Mouse (Mus musculus) lung, postnatal 4 days (tissue): ENCODE data around the gene Slc4a1.

ENCODE experiments used
- DNase-seq, 2 experiments: peaks; one replicate each; pipeline ENCODE4 v3.0.0; 2021

Slc4a1 gene

DNA sequence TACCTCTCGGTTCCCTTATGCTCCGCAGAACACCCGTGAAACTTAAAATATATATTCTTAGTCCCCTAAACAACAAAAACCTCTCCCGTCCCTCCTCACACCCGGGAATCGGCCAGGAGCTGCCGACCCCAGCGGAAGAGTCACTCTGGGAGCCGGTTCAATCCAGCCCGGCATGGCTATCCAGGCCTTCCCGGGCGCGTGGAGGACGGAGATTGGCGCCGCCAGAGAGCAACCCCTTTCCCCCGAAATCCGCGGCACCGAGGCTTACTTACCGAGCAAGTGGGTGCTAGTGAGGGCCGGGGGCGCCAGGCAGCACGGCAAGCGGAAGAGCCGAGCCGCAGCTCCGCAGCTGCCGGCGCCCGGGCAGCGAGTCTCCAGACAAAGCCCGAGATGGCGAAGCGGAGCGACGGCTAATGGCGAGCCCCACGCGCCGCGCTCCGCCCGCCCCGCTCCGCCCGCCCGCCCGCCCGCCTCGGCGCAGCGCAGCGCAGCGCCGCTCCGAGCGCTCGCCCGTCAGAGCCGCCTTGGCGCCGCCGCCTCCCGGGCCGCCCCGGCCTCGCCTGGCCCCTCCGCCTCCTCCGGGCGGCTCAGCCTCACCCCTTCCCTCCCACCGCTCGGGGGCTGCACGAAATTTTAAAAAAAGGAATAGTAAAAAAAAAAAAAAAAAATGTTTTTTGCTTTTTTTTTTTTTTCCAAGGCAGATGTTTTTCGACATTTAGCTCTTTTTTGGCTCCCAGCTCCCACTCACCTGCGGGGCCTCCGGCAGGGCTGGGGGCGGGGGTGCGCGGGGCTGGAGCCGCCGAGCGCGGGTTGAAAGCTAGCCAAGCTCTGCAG, 47.2 kb downstream of the Slc4a1 start:
- peak; percentile 70 to 76 for DNase-seq

DNA sequence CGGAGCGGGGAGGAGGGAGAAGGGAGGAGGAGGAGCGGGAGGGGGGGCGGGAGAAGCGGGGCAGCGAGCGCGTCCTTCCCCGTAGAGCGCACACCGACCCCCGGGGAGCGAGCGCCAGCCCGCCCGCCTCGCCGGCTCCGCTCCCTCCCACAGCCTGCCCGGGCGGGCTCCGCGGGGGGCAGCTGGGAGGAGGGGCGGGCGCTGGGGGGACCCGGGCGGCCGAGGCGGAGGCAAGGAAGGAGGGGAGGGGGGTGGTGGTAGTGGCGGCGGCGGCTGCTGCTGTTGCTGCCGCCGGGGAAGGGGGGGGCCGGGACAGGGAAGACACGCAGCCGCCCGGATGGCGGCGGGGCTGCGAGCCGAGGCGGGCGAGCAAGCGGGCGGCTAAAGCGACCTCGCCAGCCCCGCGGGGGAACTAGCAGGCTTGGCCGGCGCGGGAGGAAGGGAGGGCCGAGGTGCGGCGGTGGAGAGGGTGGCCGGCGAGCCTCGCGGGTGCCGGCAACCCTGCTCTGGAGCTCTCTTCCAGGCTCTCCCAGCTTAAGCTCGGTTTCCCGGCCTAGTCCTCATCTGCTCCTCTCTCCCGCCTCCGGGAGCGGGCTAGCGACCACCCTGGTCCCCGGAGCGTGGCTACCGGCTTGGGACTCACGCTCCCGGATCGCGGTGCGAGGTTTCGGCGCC, 48.0 kb downstream of the Slc4a1 start:
- peak; percentile 84 to 90 for DNase-seq

DNA sequence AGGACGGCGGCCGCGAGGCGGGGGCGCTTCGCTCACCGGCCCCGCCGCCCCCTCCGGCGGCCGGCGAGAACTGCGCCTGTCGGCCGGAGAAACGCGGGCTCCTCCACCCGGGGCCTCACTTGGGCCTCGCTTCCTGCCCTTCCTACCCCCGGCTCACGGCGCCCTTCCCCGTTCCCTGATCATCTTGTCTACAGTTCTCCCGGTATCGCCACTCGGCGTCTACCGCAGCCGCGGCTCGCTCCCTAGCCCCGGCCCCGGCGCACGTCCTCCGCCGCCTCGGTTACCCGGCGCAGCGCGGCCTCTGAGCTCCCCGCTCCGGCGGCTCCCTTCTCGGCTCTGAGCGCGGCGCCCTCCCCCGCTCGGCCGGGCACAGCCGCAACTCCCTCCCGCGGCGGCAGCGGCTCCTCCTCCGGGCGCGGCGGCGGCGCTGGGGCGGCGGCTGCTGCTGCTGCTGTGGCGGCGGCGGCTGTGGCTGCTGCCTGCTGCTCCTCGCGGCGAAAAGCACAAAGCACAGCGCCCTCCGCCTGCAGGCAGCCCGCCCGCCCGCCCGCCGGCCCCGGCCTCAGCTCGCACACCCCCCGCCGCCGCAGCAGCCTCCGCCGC, 48.6 kb downstream of the Slc4a1 start:
- peak; percentile 81 to 86 for DNase-seq

DNA sequence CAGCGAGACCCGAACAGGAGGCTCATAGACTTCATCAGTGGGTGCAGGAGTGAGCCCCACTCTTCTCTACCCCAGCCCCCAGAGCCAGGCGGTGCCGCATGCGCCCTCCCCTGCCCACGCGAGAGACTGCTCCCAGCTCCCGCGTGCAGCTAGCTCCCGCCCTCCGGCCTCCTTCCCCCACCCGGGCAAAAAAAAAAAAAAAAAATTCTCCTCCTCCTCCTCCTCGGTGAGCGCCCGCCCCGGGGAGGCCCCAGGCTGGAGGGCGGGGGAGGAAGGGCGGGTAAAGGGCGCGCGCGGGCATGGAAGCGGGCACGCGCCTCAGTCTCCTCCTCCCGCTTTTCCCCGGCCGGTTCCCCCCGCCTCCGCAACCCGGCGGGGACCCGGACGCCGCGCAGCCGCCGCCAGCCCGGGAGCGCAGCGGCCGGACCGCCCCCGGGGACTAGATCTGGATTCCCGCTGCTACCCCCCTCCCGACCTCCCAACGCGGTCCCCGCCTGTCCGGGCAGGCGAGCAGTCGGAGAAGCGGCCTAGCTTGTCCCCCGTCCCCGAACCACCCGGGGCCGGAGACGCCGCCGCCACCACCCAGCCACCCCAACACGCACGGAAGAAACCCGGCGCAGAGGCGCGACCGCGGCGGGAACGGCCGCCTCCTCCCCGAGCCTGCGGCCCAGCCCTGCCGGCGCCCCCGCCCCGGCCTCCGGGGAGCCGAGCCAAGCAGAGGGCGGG, 49.3 kb downstream of the Slc4a1 start:
- peak; percentile 93 to 95 for DNase-seq

DNA sequence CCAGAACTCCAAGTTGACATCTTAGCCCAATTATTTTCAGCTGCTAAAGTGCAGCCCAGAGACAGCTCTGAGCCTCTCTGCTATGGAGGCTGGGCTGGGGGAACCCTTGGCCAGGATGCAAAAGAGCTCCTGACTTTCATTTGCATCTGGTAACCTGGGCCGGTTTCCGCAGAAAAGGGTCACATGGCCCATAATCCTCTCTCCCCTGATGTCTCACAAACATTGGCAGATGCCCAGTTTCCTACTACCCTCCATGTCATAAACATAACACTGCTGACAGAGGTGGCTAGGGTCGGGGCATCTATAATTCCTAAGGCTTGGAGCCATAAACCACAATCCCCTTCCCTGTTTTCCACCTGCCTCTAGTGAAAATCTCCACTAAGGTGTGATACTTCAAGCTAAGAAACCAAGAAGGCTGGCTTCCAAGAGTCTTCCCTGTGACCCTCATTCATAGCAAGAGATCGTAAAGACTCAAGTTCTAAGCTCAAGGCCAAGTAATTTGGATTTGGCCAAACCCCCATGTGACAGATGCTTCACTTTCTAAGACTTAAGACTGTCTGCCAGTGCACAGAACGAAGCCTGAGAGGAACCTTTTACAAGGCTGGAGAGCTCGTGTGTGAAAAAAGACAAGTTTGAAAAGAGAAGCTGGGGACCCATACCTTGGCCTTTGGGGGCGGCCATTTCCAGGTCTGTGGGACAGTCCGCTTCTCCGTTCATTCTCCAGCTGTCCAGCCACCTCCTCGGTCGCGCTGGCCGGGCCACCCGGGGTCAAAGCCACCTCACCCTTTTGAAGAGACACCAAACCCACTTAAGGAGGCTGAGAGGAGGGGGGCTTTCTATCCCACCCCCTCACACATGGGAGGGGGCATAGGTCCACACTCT, 50.1 kb downstream of the Slc4a1 start:
- DNase-seq = peak in 1 of 2 experiments; percentile 30

DNA sequence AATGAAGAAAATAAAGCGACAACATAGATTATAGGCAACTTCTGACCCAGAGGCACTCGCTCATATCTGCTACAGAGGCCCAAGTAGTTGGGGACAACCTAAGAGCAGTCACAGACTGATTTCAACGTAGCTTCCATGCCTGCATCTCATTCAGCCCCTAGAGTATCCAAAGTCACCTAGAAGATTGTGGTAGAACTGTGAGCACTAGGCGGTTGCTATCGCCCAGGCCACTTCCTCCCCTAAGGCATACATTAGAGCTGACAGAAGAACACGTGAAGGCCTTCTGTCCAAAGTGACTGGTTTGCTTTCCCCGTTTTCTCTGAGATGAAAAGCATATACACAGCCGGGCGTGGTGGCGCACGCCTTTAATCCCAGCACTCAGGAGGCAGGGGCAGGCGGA, 51.7 kb downstream of the Slc4a1 start:
- no peak for DNase-seq

DNA sequence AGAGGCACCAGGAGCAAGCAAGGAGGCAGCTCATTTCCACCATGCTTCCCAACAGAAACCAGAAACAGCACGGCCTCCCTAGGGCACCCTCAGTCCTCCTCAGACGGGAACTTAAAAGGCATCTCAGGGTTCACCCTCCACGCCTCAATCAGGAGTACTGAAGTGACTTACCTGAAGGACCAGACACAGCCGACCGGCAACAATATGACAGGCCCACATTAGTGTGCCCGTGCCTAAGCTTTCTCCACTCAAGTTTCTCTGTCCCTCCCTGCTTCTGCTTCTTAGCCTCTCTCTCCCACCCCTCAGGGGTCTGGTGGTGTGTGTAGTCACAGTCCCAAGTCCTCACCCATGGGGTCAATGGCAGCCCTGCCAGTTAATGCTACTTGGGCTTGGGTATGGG, 53.4 kb downstream of the Slc4a1 start:
- no peak for DNase-seq

DNA sequence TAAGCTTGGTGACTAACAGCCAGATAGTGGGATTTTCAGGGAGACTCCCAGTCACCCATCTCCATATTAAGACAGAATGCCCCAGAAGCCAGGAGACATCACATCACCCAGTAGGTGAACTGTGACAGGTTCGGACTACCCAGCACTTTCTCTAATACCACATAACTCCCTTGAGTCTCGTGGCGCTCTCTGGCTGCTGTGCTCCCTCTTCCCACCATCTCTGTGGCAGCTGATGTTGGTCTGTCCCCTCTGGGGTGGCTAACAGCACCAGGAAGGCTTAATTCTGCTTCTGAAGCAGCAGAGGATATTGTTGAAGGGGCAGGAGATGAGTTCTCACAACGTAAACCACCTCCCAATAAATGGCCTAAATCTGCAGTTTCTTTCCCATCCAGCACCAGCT, 54.0 kb downstream of the Slc4a1 start:
- DNase-seq = no peak

DNA sequence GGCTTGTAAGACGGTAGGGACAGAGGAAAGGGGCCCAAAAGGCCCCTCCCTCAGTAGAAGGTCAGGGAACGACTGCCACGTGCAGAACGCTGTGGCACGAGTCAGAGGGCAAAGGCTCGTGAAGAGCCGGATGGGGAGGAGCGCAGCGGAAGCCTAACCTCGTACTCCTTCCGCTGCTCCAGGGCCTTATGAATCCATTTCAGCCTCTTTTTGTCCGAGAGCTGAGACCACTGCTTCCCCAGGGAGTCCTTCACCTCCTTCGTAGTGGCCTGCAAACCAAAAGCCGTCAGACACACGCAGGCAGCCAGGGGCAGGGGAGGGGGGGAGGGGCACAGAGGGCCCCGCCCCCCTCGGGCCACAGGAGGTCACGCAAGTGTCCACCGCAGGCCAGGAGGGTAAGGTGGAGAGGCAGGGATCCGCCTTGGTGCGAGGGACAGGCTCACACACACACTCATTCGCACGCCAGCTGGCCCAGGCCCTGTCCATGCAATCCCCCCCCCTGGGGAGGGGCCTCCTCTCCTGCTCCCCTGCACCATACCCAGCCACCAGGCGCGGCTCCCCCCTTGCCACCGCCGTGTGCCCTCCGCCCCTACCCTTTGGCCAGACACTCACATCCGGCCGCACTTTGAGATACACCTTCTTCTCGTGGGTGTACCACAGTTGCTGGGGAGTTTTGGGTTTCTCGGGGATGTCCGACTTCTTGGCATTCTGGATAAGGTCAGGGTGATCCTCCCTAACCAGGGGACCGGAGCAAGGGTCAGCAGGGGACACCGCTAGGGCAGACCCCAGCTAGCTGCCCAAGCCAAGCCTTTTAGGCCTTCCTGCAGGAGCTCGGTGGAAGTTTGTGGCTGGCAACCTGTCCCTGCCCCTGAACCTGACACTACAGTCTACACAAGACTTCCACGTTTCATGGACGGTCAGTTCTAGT, 55.0 kb downstream of the Slc4a1 start:
- DNase-seq = peak in 1 of 2 experiments; percentile 36

DNA sequence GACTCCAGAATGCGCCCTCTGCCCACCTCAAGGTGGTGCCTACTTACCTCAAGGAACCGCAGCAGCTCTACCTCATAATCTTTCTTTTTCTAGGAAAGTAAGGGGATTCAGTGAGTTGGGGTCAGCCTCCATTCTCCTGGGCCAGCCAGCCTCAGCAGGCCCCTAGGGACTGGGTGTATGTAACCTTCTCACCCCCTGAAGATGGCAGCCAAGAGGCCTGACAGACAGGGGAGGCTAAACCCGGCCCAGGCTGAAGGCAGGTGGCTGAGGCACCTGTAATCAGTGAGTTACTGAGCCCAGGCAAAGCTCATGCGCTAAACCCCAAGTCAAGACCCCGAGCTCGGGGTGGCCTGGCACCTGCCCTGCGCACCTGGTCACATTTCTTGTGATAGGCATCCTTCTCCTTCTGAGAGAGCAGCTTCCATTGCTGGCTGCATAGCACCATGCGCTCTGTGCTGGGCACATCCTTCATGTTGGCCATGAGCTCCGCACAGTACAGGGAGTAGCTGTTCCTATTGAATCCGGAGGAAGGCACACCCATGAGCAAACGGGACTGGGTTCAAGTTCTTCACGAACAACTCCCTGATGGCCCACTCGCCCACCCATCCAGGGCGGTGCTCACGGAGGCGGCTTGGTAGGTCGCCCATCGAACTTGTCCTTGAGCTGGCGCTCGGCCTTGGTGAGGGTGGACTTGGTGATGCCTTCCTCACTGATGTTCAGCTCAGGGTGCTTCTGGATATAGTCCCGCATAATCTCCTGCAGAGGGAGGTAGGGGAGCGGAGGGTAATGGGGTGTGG, 56.0 kb downstream of the Slc4a1 start:
- peak in 1 of 2 experiments; percentile 26 for DNase-seq

DNA sequence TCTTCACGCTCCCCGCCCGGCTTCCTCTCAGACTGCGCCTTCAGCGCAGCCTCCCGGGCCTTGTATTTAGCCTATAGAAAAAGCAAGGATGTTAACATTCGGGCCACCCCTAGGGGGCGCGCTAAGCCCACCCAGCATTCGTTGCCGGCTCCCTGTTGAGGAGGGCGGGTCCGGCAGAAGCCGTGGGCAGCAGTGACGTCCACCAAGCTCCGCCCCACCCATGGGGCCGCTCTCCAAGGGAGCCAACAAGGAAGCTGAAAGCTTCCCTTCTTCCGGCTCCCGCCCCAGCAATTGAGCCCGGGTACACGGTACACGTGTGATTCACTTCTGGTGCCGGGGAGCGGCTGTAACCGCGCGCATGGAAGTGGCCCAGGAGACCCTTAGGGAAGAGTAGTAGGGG, 57.0 kb downstream of the Slc4a1 start:
- peak; percentile 98 to 99 for DNase-seq

DNA sequence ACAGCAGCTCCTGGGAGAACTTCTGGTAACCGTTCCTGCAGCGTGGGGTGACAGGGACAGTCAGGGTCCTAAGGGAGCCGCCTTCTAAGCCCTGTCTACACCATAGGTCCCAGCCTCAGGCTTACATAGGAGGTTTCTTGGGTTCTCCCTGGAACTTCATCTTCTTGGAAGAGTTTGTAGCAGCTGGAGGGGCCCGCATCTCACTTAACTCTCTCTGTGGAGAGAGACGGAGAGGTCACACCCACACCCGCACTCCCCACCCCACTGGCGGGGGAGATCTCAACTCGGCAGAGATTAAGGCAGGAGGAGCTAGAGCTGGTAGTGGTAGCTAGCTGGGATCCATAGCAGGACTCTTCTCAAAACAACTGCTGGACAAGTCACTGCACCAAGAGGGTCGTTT, 57.9 kb downstream of the Slc4a1 start:
- DNase-seq = no peak

DNA sequence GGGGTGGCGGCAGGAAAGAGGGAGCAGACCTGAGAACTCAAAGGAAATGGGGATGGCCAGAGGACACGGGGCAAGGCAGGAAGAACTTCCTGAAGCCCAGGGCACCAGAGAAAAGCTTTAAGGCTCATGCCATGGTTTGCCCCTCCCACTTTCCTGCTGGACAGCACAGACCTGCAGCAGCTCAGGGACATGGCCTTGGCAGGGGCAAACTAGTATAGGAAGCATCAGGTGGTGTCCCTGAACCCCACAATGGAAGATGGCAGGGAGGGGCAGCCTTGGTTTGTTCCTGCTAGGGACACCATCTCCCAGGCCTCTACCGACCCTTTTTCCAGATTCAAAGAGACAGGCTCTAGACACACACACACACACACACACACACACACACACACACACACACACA, 60.6 kb downstream of the Slc4a1 start:
- DNase-seq = no peak

DNA sequence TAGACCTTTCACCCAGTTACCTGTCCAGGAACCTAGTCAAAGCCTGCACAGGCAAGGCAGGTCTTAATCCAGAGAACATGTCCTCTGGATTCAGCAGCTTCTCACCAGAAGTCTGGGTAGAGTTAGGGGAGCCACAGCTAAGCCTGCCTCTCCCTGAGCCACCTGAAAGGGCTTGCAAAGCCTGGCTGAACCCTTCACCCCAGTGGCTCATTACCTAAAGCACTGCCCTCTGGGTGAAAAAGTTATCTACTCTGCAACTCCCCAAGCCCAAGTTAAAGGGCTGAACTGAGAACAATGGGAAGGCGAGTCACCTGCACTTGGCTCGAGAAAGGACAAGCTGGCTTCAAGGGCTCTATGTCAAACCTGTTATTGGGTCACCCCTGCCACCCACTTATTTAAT, 61.9 kb downstream of the Slc4a1 start:
- no peak for DNase-seq

DNA sequence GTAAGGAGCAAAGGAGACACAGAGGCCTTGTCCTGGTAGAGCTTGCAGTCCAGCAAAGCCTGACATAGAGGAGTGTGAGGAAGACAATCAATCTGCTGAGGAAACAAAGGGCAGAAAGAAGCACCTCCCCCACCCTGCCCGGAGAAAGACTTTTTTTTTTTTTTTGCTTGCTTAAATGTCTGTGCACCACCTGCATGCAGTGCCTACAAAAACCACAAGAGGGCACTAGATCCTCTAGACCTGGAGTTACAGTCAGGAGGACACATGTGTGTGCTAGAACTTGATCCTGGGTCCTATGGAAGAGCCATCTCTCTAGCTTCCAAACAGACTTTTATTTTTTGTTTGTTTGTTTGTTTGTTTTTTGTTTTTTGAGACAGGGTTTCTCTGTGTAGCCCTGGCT, 66.2 kb downstream of the Slc4a1 start:
- peak in 1 of 2 experiments; percentile 78 for DNase-seq
